In the genomic region with DNA sequence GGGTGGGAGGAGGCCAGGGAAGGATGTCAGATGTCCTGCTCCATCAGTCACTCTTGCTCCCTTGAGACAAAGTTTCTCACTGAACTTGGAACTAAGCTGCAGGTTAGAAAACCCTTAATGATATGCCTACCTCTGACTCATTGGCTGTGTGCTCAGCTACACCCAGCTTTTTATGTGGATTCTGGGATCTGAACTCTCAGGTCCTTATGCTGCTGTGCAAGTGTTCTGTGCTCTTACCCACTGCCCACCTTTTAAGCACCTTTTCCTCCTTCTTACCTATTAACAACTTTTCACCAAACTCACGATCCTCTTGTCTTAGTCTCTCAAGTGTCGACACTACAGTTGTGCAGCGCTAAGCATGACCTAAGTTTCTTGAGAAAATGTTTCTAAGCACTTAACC, we compare ENCODE assay signal across 25 mouse cellular contexts.
"Had no signal": no experiment of that assay in that cellular context is flagged by ENCODE, and none has a peak within 500 bp of the region (broad histone marks: within the 10 kb centered on the region; RNA-seq: fewer than 3 reads in every experiment).

No protein-coding gene starts in this region.

- H3K27ac ChIP-seq: heart, adult 2 months; heart, embryonic 13.5 days; heart, embryonic 15.5 days; hindbrain, embryonic 13.5 days; hindbrain, embryonic 15.5 days; hindbrain, postnatal 0 days; kidney, embryonic 15.5 days; kidney, postnatal 0 days; limb, embryonic 13.5 days; limb, embryonic 15.5 days had no signal

- H3K4me1 ChIP-seq: limb, embryonic 15.5 days had no signal

- H3K4me3 ChIP-seq: heart, adult 2 months; heart, embryonic 13.5 days; heart, embryonic 15.5 days; hindbrain, embryonic 13.5 days; hindbrain, embryonic 15.5 days; kidney, embryonic 15.5 days; limb, embryonic 13.5 days; limb, embryonic 15.5 days had no signal

- H3K4me2 ChIP-seq: heart, embryonic 11.5 days; heart, embryonic 13.5 days; heart, embryonic 15.5 days; hindbrain, embryonic 13.5 days; hindbrain, embryonic 15.5 days; kidney, embryonic 15.5 days; limb, embryonic 13.5 days; limb, embryonic 15.5 days had no signal

- H3K9ac ChIP-seq: heart, embryonic 13.5 days; heart, embryonic 15.5 days; hindbrain, embryonic 13.5 days; hindbrain, embryonic 15.5 days; kidney, embryonic 15.5 days; limb, embryonic 13.5 days; limb, embryonic 15.5 days had no signal

- H3K9me3 ChIP-seq: heart, embryonic 13.5 days; heart, embryonic 15.5 days; hindbrain, embryonic 13.5 days; hindbrain, embryonic 15.5 days; kidney, embryonic 15.5 days; limb, embryonic 13.5 days; limb, embryonic 15.5 days had no signal

- H3K36me3 ChIP-seq: heart, embryonic 15.5 days; hindbrain, embryonic 13.5 days; hindbrain, embryonic 15.5 days; limb, embryonic 13.5 days; limb, embryonic 15.5 days had no signal

- H3K27me3 ChIP-seq: heart, embryonic 13.5 days; heart, embryonic 15.5 days; hindbrain, embryonic 13.5 days; hindbrain, embryonic 15.5 days; kidney, embryonic 15.5 days; limb, embryonic 13.5 days; limb, embryonic 15.5 days had no signal

- DNase-seq: gastrocnemius, postnatal 14 days; gastrocnemius, postnatal 36 days; heart, adult 11 months; heart, adult 2 months; heart, postnatal 14 days; heart, postnatal 36 days; kidney, adult 11 months; kidney, adult 2 months; kidney, adult 9 months; kidney, postnatal 14 days; kidney, postnatal 36 days; layer of hippocampus, adult 9-11 months; layer of hippocampus, postnatal 36 days; left cerebral cortex, postnatal 4 days had no signal

- ATAC-seq: hindbrain, postnatal 0 days; intestine, embryonic 16.5 days had no signal
